Mouse (Mus musculus): ENCODE results near the gene Irf3. TPM values are rescaled to one million over a fixed set of nuclear protein-coding genes. Genes with fewer than 3 reads are reported as not detected.

Irf3 gene
- 100 to 1,000 TPM; 117 to 147 TPM for polyA plus RNA-seq (2017; shearing (Covaris generic))

DNA sequence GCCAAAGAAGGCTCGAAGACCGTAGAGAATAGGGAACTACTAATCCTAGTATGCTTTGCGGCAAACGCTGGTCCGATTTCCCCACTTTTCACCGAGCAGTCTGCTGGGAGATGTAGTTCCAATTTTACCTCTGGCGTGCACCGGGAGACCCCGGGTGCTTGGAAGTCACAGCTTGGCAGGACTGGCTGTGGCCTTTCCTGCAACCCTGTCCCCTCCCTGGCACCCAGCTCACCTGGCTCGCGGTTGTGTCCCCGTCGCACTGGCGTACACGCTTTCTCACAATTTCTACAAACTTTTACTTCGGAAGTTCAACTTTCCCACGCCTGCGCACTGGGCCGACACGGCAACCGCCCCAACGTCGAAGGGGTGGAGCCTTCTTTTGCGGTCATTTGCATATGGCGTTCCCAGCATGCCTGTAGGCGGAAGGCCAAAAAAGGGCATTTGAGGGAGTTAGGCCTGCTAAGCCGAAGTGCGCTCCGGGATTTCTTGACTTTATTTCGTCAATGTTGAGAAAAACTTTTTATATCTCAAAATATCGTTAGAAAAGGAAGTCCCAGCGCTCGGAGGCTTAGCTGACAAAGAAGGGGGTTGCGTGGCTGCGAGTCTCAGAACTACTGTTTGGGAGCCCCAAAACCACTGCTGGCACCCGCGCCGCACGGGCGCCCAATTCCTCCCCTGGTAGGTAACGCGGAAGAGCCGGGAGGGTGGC, at the start of gene Irf3:
Irf3 (plus strand) TSS at position 418 of the 709 bp plus-strand sequence.
- ATAC-seq: peak; percentile 95

DNA sequence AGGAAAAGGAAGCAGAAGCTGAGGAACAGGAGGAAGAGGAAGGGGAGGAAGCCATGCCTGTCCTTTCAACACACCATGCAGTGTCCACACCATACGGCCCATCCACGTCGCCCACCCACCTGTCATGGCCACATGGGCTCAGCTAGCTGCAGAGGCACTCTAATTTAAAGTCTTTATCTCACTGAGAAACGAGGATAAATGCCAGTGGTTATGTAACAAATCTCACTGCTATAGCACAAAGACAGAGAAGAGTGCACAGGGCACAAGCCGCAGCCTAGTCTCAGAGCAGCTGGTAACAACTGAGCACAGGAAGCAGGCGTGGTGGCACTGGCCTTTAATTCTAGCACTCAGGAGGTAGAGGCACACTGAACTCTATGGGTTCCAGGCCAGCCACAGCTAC, 47.5 kb upstream of the Irf3 start:
- no peak for ATAC-seq

DNA sequence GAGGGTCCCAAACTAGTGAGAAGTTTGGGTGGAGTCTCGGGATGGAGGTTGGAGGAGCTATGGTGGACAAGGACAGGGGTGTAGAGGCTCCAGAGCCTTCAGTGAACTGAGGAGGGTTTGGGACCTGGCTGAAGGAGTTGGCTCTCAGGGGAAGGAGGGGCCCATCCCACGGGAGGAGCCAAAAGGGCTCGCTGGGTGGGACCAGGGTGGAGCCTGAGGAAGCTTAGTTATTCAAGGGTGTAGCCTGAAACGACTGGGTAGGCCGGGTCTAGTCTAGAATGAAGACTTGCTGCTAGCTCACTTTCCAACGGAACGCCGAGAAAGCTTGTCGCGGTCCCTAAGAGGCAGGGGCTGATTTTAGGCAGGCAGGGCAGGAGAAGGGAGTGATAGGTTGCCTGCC, 45.5 kb upstream of the Irf3 start:
- ATAC-seq: no peak

DNA sequence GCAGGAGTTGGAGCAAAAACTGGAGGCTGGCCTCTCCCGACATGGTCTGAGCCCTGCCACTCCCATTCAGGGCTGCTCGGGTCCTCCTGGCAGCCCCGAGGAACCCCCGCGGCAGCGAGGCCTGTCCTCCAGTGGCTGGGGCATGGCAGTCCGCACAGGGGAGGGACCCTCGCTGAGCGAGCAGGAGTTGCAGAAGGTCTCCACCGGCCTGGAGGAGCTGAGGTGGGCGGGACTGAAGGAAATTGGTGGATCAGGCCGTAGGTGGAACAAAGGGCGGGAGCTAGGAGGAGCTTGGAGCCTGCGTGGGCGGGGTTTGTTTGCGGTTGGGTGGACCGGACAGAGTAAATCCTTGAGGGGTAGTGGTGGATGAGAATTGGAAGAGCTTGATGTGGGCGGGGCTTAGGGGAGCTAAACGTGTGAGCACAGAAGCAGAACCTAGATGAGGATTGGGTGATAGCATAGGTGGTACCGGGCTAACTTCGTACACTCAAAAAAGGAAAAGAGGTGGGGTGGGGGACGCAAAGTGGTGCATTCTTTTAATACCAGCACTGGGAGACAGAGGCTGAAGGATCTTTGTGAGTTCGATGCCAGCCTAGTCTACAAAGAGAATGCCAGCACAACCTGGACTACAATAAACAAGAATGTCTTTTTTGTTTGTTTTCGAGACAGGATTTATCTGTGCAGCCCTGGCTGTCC, 44.7 kb upstream of the Irf3 start:
- peak; percentile 70 for ATAC-seq

DNA sequence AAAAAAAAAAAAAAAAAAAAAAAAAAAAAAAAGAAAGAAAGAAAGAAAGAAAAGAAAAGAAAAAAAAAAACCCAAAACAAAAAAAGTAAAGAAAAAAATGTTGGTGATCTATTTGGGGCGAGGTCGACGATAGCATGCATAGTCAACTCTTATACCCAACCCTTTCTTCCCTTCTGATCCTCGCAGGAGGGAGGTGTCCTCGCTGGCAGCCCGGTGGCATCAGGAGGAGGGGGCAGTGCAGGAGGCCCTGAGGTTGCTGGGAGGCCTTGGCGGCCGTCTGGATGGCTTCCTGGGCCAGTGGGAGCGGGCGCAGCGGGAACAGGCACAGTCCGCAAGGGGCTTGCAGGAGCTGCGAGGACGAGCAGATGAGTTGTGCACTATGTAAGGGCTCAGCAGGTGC, 43.9 kb upstream of the Irf3 start:
- no peak for ATAC-seq

DNA sequence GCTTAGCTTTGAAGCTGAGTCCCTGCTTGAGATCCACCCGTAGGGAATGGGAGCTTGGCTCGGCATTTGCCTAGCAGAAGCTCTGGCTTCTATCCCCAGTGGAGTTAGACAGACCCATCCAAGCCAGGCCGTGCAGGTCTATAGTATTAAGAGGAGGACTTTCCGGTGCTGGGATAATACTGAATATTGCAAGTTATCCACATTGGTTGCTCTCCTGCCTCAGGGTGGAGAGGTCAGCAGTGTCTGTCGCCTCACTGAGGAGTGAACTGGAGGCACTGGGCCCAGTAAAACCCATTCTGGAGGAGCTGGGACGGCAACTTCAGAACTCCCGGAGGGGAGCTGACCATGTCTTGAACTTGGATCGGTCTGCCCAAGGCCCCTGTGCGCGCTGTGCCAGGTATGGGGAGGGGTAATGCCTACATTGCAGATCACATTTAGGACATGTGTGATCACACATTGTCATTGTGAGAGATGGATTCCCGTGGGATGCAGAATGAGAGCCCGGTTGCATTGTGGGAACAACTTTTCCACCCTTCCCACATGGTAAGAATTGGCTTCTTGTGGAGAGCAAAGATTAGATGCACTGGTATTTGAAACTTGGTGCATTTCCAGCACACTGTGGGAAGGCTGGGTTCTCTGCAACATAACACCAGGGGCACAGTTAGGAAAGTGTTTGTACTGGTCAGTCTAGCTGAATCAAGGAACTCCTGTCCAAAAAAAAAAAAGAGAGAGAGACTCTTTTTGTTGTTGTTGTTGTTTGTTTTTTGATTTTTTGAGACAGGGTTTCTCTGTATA, 43.2 kb upstream of the Irf3 start:
- ATAC-seq: no peak

DNA sequence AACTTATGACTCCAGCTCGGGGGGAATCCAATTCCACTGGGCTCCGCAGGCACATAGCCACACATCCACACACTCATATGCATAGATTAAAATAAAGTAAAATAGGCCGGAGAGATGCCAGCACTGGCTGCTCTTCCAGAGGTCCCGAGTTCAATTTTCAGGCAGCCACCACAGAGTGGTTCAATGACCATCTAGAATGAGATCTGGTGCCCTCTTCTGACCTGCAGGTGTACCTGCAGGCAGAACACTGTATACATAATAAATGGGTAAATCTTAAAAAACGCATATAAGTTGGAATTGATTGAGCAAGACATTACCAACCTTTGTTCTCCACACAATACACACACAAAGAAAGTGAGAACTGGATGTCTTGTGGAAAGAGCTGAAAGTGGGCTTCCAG, 41.8 kb upstream of the Irf3 start:
- ATAC-seq: peak; percentile 58

DNA sequence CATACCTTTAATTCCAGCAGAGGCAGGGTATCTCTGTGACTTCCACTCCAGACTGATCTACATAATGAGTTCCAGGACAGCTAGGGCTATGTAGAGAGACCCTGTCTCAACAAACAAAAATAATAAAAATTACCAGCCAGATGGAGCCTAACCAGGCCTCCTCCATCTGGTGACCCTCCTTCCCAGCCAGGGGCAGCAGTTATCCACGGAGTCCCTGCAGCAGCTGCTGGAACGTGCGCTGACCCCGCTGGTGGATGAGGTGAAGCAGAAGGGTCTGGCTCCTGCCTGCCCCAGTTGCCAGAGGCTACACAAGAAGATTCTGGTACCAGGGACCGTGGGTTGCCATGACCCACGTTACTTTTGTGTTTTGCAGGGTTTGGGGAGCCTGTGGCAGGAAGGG, 41.2 kb upstream of the Irf3 start:
- ATAC-seq: no peak

DNA sequence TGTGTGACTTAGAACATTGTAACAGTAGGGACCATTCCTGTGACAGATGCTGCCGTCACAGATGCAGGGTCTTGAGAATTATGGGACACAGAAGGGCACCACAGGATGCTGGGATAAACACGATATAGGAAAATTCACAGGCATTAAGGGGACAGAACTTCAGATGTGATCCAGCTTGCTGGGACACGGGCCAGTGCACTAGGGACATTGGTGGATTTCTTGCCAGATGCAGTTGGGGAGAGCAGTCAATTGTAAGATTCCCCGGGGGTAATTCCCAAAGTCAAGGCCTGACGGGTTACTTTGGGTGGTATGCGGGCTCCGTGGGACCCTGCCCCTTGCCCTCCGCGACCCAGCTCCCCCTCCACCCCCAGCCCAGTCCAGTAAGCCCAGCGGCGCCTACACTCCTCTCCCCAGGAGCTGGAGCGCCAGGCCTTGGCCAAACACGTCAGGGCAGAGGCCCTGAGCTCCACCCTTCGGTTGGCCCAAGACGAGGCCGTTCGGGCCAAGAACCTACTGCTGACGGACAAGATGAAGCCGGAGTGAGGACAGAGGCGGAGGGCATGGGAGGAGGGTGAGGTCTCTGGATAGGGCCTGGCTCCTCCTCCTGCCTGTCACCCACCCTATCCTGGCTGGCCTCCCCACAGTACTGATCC, 40.1 kb upstream of the Irf3 start:
- no peak for ATAC-seq

DNA sequence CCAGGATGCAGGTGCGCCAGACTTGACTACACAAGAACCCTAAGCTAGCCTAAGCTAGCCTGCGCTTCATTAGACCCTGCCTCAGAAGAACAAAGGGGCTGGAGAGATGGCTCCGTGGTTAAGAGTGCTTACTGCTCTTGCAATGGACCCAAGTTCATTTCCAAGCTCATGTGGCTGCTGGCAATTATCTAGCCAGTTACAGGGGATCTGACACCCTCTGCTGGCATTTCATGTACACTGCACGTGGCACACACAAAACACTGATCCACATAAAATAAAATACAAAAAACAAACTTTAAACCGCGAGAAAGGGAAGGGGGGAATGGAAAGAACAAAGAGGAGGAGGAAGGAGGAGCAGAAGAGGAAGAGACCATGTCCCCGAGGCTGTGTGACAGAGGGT, 39.2 kb upstream of the Irf3 start:
- peak; percentile 43 for ATAC-seq

DNA sequence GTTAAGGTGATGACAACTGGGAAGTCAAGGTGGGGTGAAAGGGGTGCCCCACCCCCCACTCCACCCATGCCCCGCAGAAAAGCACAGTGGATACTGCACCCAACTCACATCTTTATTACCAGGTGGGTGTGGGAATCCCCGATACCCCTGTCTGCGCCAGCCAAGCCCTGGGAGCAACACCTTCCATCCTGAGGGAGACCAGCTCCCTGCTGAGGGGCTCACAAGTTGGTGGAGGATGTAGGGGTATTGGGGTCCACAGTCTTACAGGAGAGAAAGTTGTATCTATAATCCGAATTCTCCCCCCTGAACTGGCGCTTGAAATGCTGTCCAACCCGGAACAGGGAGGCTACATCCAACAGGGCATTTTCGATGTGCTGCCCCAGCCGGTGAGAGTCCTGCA, 38.2 kb upstream of the Irf3 start:
- no peak for ATAC-seq

DNA sequence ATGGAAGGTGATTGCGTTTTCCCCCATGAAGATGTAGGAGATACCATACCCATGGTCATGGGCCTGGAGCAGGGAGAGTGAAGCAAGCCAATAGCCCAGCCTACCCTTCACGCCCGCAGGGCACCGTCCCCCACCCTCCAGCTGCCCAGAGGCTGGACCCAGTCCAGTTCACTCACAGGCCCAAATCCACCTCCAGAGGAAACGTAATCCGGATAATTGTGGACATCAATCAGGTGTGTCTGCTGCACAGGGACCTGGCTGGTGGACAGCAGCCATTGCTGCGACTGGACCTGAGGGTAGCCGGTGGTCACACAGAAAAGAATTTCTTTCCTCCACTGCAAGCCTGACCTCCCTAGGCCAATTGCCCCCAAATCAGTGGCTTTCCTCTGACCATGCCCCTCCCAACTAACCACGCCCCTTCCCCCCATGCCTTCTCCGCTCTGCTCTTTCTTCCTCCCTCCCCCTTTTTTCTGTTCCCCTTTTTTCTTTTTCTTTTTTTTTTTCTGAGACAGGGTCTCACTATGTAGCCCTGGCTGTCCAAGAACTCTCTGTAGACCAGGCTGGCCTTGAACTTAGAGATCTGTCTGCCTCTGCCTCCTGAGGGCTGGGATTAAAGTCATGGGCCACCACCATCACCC, 37.5 kb upstream of the Irf3 start:
- no peak for ATAC-seq

DNA sequence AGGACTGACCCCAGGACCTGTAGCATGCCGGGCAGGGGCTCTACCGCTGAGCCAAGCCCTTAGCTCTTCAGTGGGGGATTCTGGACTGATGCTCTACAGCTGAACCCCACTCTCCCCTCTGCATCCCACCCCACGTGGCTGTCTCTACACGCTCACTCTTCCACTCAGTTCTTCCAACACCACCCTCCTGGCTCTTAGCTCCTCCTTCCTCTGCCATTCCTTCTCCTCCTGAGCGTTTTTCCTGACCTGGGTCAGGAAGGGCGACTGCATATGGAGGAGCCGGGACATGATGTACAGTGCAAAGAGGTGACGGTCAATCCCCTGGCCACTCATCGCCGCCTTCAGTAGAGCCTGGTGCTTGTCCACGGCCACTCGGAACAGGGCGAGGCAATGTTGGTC, 36.9 kb upstream of the Irf3 start:
- no peak for ATAC-seq

DNA sequence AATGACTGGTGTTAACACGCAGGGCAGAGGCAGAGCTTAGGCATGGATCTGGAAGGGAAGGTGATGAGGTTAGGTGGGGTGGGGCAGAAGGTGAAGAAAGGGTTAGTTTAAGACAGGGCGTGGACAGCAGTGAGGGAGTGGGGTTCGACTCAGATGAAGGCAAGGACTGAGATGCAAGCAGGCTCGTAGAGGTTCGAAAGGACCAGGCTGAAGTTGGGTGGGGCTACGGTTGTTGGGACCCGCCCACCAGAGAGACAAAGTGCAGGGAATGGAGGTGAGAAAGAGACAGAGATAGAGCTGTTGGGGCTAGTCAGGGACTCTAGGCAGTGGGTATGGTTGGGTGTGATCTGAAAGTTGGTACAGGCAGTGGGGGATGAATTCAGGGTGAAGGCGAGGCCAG, 35.1 kb upstream of the Irf3 start:
- ATAC-seq: no peak

DNA sequence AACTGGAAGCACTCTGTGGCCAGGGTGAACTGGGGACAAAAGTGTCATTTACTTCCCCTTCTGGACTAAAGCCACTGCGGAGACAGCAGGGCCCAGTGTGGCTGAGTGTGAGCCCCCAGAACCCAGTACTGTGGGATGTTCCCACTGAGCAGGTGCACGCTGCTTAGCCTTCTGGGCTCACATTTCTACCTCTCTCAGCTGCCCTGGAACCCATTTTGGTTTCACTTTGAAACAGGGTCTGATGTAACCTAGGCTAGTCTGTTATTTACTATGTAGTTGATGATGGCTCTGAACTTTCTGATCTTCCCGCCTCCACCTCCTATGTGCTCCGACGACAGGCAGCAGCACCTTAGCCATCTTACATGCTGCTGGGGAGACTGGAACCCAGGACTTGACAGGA, 34.6 kb upstream of the Irf3 start:
- no peak for ATAC-seq

DNA sequence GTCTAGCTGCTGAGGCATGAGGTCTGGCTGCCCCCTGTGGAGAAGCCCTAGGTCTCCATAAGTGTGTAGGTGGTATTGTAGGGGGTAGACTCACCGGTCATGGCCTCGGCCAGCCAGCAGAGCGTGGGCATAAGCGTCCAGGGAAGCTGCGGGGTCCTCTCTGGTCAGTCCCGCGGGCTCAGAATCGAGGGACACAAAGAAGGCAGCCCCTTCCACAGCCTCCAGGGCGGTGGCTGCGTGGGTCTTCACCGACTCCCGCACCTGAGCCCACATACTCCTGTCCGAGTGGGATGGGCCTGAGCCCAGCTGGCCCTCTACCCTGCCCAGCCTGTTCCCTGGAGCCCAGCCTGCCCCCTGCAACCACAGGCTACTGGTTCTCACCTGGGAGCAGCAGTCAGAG, 32.5 kb upstream of the Irf3 start:
- ATAC-seq: no peak

DNA sequence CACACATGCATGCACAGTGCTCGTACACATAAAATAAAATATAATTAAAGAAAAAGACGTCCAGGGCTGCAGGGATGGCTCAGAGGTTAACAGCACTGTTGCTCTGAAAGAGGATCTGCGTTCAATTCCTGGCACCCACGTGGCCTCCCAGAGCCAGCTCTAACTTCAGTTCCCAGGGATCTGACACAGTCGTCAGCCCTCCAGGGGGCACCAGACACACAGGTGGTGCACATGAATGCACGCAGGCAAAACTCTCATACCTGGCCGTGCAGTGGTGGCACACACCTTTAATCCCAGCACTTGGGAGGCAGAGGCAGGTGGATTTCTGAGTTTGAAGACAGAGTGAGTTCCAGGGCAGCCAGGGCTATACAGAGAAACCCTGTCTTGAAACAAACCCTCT, 31.5 kb upstream of the Irf3 start:
- no peak for ATAC-seq

DNA sequence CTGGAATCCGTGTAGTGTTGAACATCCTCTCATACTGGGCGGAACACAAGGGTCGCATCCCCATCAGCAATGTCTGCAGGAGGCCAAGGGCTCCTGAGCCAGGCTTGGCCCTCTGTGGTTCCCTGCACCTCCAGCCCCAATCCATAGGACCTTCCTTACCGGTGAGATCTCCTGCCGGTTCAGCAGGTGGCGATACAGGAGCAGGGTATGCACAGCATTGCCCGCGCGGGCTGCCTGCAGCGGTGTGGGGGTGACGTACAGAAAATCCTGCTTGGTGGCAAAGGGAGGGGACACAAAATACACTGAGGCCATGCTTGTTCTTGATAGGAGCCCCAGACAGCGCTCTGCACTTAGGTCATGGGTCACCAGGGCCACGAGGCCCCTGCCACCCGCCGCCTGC, 30.8 kb upstream of the Irf3 start:
- no peak for ATAC-seq

DNA sequence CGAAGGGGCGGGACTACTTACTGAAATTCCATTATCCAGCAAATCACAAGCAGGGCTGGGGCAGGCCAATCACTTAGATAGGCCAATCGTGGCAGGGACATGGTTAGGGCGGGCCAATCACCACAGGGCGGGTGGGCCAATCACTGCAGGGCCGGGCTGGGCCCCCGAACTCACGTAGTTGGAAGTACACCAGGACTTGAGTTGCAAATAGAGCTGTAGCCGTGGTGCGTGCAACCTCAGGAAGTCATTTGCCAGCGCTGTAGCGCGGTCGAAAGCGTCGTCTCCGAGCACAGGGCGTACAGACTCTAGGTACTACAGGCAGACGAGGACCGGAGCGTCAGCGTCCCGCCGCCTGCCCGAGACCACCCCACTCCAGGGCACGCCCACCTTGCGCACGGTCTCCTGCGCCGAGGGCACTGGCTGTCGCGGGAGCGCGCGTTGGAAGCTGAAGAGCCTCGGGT, 27.2 kb upstream of the Irf3 start:
- ATAC-seq: peak; percentile 93

DNA sequence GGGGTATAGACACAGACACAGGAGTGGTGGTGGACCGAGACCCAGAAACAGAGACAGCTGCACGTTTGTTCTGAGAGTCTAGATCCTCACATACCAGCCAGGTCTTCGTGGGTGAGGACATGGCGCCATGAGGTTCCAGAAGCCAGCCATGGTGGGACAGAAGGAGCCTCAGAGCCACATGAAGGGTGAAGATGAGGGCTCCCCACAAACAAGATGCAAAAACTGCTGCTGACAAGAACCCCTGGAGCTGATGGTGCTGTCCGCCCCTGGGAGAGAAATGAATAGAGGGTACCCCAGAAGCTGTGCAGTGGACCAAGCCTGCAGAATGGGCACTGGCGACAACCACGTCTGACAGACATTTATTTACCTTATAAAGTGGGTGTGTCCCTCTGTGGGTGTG, 26.3 kb upstream of the Irf3 start:
- ATAC-seq: no peak

DNA sequence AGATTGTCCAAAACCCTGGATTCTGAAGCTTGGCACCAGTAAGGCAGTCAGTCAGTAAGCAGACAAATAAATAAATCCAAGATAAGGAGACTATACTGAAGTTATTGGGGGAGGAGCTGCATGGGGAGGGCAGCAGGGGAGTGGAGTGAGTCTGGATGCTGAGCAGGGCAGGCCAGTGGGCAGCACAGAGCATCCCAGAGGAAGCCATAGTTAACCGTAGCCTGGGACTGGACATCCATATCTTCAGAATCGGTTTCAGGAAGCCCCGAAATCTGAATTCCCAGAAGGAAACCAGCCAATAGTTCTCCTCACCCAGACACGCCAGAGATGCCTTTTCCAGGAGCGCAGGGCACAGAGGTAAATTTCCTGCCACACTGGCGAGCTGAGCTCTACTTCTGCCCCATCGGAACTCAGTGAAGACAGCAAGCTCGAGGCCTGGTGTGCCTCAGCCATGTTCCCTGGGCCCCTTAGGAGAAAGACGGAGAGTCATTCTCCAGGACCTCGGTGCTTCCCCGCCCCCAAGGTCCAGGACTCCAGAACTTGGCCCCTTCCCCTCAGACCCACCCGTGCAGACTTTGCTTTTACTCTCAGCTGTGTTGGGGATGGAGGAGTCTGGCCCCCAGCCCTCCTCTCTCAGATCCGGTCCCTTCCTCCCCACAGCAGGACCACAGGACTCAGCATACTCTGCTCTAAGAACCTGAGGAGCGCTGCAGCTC, 23.9 kb upstream of the Irf3 start:
- ATAC-seq: no peak

Data from CD4-positive, CD25-positive, alpha-beta regulatory T cell, adult 4 months (primary cell).